Mouse (Mus musculus): ENCODE measurements around the gene Adgre5.

GRCm38 (mm10) chr8:83749265-83749664, 8.1 kb upstream of the Adgre5 start:
- TF ChIP-seq CTCF (IDR thresholded peaks at IDR 0.05; ENCODE audit: control insufficient read depth, insufficient read depth, insufficient read length) (no peak), USF1 (IDR thresholded peaks at IDR 0.05; ENCODE audit: low read depth) (no peak), MYOG (IDR thresholded peaks at IDR 0.05; ENCODE audit: control insufficient read depth, extremely low read depth, insufficient read length) (no peak), MAX (IDR thresholded peaks at IDR 0.05) (no peak), MYOD1 (IDR thresholded peaks at IDR 0.05; ENCODE audit: control insufficient read depth, insufficient read length, low read depth) (no peak), FOSL1 (IDR thresholded peaks at IDR 0.05; ENCODE audit: insufficient read depth, low read length, poor library complexity, severe bottlenecking) (no peak), CEBPB (IDR thresholded peaks at IDR 0.05; ENCODE audit: low read depth) (no peak)

Measured in C2C12 (cell line).